Mouse (Mus musculus) layer of hippocampus, adult 18-20 months (tissue): ENCODE measurements around the gene Gcgr. TPM values are rescaled to one million over a fixed set of nuclear protein-coding genes. Genes with fewer than 3 reads are reported as not detected.

Experiments
- DNase-seq, 2 experiments: peaks; one replicate each; pipeline ENCODE4 v3.0.0; 2022; ENCODE audit warnings: low spot score in 2 of 2
- long read RNA-seq: library from polyadenylated mRNA; stranded (forward); transcript quantifications from one replicate; pipeline ENCODE4 v2.0.0, GENCODE M21; 2021
- total RNA-seq, 2 experiments: library from RNA; stranded (reverse); gene quantifications; 2 replicates each; pipeline ENCODE4 v1.2.3; 2021

Gene Gcgr
- not detected for total RNA-seq
- long read RNA-seq: 0 reads

DNA sequence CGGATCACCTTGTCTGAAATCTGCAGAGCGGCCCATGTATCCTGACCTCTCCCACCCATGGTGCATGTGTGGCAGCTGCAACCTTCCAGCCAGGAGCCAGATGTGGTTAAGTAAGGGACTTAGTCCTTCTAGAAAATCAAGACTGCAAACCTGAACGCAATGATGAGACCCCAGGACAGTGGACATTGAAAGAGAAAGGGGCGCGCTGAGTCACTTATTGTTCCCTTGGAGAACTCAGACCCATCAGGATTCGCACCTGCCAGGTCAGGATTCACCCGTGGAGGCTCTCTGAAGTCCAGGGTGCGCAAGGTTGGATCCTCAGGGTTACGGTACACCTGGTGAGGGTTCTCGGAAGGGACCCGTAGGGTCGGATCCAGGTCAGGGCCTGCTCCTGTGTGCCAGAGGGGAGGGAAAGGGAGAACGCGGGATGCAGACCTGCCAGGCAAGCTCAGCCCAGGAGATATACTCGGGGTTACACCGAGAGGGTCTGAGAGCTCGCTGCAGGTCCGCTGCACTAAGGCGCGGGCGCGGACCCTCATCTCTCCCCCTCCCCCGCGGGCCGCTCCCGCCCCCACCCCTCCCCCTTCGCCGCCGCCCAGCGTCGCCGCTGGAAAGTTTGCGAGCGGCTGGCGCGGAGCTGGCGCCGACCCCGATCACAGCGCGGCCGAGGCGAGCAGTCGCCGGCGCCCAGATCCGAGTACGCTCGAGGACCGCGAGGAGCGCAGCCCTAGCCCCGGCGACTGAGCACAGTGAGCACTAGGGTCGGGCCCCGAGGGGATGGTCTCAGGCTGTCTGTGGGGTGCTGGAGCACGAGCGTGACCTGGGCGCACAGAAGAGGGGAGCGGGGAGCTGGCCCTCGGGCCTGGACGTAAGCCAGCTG, at the start of gene Gcgr:
Gene Gcgr, plus strand, starts transcription at position 615 of the 880 bp plus-strand sequence.
- DNase-seq: no peak

DNA sequence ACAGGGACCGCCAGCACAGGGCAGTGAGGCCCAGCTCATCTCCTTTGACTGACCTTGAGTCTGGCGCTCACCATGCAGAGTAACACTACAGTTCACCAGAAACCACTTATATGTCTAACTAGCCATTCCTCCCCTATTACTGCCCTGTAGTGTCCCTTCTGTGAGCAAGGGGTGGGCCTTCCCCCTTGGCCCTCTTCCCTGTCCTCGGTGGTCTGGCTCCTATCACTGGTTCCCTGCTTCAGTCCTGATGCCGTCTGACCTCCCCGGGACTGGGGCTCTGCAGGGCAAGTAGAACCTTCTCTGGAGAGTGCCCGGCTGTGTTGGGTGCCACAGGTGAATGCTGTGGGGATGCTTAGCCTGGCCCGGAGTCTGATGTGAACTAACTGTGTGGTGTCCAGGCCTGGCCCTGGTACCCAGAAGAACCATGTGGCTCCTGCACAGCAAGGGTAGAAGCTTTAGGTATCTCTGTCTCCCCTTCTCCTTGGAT, 47.0 kb upstream of the Gcgr start:
- DNase-seq: no peak

DNA sequence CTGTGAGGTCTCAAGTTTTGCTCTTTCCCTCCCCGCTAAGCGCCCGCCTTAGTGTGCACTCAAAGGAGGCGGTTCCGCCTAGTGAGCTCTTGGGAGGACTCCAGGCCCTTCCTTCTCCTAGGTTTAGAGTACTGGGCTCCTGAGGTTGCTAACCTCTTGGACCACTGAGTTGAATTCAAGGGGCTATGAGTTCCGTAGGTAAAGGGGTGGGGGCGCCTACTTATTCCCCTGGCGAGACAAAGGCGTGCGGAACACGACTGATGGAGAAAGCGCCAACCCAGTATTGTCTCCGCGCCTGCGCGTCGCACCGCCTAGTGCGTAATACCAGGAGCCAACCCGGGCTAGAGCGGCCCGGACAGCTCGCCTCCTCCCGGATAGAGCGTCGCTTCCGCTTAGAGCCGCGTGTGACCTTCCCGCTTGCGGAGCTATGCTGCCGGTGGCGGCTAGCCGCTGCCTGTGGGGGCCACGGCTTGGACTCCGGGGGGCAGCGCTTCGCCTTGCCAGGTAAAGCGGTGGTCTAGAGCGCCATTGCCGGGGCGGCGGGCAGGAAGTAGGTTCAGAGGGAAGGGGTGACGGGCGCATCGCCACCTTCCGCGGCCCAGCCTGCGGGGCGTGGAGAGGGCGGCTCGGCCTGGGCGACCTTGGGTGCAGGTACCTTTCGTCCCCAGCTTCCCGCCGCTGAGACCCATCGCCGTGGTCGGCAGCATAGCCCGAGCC, 46.1 kb upstream of the Gcgr start, which contains the start of gene Mrpl12:
Gene Mrpl12, plus strand, starts transcription at position 349 of the 717 bp plus-strand sequence.
- DNase-seq: peak; percentile 89 to 93

DNA sequence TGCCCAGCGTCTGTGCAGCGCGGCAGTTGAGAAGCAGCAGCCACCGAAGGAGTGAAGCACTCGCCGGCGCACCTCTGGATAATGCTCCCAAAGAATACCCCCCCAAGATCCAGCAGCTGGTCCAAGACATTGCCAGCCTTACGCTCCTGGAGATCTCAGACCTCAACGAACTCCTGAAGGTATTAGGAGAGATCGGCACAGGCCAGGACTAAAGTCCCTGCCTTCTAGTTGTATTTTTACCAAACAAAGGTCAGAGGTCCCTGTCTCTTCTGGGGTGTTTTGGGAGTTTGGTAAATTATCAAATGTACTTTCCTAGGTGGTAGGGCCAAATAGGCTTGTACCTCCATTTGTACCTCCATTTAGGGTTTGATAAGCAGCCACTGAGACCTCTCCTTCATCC, 45.2 kb upstream of the Gcgr start:
- no peak for DNase-seq

DNA sequence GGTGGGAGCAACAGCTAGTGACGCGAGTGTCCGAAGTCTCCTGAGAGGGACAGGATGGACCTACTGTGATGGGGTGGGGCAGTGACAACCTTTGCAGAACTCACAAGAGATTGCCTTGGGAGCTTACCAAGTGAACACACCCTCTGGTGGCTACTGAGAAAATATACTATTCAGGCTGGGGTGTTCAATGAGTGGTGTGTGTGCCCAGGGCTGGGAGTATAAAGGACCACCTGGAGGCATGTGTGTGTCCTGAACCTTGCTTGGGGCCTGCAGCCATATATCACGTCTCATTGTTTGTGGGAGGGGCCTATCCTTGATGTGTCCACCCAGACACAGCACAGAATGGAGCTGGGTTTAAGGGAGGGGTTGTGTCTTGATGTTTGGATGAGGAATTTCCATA, 42.0 kb upstream of the Gcgr start:
- DNase-seq: no peak

DNA sequence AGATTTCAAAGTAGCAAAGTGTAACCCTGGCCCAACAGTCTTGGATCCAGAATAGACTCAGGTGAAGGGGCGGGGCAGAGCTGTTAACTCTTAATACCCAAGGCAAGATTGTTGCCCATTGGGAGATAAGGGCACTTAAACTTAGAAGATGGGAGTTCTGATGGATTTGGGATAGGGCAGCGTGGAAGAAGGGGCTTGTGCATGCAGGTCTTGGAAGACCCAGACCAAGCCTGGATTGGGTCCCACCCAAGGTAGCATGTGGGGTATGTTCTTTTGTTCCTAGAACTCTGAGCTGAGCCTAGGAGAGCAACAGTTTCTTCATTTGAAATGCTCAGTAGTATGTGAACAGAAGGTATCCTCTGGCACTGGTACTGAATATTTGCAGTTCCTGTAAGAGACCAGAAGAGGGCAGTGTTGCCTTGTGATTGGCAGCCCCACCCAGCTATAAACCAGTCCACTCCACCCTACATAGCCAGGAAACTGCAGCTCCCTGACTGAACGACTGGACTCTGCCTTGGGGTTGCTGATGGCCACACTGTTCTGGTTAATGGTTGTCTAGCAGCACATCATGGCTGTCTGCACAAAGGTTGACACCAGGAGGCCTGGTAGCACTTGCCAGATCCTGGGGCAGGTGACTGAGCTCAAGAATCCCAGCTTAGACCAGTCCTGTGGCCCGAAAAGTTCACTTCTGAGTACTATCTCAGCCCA, 41.3 kb upstream of the Gcgr start:
- peak; percentile 52 to 83 for DNase-seq

DNA sequence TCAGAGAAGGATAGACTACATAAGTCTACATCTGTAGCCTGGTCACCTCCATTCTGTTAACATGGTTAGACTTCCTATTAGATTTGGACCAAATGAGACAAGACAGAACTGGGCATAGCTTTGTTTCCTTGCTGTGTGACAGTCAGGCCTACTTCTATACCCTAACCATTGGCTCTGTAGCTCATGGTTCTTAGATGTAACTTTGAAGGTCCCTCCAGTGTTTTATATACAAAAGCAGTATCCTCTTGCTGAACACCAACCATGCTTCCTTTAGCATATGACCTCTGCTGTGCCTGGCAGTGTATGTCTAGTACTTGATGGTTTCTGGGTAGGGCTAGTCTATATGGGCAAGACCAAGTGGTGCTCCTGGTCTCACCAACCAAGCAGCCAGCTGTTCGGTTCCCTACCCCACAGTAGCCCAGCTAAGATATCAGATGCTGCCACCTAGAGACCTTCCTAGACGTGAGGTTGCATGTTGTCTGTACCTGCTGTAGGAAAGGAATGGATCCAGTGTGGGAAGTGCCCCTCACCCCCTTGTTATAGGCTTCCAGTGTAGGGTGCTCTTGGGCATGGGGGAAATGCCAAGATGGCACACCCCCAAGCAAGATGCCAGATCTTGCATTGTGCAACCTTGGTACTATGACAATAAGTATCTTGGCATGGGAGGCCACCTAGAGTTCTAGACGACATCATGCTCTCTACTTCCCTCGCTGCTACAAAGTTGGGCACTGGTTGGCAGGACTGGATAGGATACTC, 40.0 kb upstream of the Gcgr start:
- no peak for DNase-seq

DNA sequence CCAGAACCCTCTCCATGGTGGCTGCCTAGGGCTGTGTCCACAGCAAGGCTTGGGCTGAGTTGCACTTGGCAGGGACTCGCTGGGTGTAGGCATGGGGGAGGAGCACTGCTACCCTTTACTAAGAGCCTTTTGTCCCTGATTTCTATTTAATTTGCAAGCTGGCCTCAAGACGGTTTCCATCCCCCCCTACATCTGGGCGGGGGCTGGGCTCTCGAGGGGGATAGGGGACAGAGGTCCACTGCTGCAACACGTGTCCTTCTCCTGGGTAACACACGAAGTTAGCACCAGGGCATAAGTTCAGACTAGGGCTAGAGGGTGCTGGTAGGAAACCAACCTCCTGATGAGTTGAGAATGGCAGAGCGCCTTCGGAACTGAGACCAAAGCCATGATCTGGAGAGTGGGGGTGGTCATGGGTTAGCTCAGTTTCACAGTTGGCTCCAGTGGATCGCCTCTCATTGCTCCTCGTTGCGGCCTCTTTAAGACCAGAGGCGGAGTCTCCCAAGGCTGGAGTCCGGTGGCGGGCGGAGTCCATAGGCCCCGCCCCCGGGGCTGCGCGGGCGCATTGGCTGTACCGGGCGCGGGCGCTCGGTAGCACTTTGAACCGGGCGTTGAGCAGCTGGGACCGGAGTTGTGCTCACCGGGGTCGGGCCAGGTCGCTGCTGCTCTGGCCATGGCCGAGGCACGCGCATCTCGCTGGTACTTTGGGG, 39.0 kb upstream of the Gcgr start, which contains the start of gene Slc25a10:
Gene Slc25a10, plus strand, starts transcription at position 524 of the 707 bp plus-strand sequence.
- peak; percentile 80 to 90 for DNase-seq

DNA sequence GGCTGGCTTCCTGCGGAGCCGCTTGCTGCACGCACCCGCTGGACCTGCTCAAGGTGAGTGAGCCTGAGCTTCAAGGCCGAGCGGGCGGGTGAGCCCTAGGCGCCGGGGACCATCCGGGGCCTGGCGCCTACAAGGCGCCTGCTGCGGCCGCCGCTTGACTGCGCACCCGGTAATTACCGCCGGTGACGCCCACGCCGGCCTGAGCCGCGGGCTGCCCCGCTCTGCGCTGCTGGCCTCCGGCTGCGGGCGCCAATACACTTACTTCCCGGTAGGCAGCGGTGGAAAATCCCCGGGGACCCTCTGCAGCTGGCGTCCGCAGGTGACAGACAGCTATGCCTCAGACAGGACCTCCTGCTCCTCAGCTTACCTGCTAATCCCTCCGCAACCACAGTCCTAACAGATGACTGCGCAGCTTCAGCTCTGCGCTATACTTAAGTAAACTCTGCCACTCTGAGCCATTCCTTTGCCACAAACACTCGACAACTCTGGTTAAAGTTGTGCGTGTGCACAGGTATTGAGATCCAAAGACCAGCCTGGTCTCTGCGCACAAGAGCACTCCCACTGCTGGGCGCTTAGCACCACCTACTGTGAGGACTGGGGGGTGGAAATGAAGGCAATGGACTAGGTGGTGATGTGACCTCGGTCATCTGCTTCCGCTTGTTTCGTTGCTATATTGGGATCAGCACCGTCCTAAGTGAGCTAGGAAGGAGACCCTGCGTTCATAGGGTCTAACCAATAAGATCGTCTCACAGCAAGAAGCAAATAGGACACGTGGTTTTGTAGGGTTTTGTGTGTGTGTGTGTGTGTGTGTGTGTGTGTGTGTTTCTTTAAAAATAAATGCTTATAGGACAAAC, 38.2 kb upstream of the Gcgr start:
- DNase-seq: peak in 1 of 2 experiments; percentile 21

DNA sequence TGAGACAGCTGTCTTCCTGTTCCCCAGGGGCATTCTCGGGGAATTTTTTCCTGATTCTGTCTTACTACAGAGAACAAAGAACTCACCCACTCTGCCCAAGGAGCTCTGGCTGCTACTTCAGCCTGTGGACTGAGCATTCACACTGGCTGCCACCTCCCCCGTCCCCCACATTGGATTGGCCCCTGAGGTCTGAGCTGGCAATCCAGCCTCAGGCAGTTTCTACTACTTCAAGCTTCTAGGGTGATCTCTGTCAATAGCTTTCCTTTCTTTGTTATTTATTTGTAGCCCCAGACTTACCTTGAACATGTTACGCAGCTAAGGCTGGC, 37.7 kb upstream of the Gcgr start:
- DNase-seq: no peak

DNA sequence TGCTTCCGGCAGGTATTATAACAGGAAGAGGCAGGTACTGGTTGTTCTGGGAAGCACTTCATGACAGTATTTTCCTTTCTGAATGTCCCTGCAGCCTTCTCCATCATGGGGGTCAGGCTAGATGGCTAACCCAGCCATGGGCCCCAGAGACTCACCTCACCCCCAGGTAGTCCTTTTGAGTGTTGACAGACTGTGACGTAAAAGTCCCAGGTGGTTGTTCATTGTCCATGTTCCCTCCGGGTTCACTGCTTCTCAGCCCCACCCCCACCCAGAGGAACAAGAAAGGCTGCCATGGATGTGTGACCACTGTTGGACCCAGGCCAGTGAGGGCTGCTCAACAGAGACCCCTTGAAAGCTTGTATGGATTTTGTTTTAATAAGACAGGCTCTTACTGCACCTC, 37.1 kb upstream of the Gcgr start:
- no peak for DNase-seq

DNA sequence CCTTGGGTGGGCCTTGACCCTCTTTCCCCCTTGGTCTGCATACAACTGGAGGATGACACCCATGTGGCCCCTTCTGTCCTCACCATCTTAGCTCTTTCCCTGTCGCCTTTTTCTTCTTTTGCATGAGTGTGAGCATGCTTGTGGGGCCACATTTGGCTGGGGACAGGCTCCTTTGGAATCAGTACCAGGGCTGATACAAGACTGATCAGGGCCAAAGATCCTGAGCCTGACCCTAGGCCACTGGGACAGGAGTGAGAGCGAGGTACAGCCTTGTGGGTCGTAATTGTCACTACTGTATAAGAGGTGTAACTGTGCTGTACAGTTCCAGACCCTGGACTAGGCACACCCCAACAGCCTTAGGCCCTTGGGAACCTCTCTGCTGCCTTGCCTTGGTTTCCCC, 36.6 kb upstream of the Gcgr start:
- DNase-seq: no peak

DNA sequence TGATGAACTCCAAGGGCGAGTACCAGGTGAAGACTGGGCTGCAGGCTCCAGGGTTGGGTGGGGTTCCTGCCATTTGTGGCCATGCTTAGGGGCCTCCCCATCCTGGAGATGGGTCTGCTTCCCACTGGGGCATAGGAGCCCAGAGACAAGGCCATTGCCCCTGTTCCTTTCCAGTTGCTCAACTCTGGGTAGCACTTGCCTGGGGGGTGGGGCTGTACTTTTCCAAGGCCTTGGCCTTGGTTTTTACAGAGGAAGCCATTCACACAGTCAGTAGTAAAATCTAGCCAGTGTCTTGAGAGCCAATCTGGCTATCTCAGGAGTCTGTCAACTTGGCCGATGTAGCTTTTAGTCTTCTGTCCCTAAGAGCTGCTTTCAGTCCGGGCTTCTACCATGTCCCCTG, 33.1 kb upstream of the Gcgr start:
- no peak for DNase-seq

DNA sequence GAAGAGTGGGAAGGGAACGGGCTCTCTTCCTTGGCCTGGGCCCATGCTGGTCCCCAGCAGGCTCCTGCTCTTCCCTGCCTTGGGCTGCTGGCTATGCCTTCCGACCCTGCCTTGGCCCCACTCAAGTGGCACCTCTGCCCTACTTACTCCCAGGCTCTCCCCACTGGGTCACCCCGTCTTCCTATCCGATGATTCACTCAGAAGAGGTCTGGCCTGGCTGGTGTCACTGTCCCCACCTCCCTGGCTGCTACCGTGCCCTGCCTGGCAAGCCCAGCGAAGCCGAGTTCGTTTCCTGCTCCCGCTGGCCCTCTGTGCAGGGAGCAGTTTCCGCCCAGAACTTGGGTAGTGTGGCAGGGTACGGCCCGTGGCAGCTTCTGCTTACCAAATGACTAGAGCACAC, 32.3 kb upstream of the Gcgr start:
- no peak for DNase-seq

DNA sequence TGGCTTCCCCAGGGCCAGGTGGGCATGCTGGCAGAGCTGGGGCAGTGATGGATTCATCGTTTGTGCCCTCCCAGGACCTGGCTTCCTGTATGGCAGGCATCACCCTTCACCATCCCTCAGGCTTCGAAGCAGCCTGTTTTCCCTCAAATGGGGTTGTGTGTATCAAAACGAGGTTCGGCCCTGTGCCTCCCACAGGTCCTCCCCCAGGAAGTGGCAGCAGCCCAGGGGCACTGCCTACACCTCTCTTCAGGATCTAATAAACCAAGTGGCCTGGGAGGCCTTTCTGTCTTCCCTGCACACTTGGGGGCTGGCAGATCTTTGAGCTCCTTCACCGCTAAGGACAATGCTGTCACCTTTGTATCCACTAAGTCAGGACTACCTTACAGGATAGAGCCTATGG, 31.6 kb upstream of the Gcgr start:
- no peak for DNase-seq

DNA sequence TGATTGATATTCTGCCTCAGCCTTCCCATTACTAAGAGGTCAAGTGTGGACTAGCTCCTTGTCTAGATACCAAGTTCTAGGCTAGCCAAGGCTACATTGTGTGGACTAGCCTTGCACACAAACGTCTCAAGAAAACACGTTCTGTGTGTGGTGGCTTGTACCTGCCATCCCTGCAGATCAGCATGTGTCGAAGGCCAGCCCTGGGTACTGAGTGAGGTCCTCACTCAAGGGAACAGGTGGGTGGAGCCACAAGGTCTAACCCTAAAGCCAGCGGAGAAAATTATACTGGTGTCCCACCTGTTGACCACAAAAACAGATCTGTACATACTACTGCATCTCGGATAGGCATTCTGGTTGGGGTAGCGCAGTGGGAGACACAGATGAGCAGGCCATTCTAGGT, 30.6 kb upstream of the Gcgr start:
- no peak for DNase-seq

DNA sequence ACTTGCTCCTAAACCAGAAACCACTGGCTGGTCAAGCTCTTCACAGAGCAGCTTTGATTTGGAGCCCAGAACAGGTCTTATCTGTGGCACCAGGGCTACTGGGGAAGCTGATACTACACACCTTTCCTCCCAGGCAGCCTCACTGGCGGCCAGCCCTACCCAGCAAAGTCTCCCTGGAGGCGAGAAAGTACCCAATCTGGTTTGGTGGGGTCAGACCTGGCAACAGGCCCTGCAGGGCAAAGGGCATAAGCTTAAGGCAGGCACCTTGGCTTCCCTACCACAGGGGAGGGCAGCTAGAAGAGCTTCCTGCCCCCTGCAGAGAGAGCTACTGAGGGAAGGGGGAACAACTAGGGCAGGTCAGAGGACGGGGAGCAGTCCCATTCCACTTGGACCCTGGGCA, 30.1 kb upstream of the Gcgr start:
- no peak for DNase-seq

DNA sequence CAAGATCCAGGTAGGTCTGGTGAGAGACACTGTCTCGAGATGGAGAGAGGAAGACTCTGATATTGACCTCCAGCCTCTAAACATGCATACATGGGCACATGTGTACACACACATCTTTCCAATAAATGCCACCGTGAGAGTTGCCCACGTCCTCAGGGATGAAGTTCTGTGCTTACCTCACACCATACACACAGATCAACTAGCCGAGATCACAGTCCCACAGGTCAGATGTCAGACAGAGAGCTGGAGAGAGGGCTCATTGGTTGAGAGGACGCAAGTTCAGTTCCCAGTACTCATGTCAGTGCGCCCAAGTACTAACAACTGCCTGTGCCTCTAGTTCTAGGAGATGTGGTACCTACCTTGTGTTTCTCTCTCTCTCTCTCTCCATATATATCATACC, 29.5 kb upstream of the Gcgr start:
- no peak for DNase-seq

DNA sequence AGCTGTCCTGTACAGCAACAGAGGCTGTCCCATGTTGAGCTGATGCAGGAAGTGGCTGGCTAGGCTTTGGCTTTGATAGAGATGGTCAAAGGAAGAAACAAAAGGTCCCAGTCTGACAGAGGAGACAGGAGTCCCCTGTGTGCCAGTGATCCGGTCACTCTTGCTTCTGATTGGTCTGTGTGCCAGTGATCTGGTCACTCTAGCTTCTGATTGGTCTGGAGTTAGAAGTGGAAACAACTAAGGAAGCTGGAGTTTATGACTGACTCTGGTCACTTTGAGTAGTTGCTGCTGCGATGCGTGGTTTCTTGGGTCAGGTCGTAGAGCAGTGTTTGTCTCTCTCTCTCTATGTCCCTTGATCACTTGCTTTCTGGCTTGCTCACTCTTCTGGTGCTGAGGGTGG, 28.8 kb upstream of the Gcgr start:
- no peak for DNase-seq
